Mouse (Mus musculus): ENCODE measurements at regions not wholly inside any gene's neighbourhood (a gene's known extent, or its start where the extent isn't known, plus 50 kb on each side); places are given as distances from the start of the nearest gene placed in this dataset.
A peak's percentile ranks its signal among the peaks of the same experiment; 100 is the strongest.
"Not testable (repeated sequence)": the region's sequence is repeated elsewhere in the genome, so short reads cannot be mapped to it uniquely, and the experiment has no call there.

DNA sequence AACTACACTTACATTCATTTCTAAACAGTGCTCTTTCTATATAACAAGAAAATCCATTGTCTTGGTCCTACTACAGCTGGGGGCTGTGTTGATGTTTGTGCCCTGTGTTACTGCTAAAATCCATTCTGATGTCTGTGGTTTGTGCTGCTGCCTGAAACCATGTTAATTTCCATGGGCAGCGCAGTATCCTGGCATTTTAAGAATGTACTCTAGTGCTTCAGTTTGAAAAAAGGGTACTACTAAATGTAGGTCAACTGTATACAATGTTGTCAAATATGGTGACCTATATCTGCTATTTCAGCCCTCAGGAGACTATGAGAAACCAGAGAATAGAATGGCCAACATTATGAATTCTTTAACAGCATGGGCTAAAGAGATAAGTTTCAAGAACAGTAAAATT lies 1052.2 kb downstream of the Hace1 start:
- ATAC-seq (ENCODE audit: insufficient read depth, low FRiP score), result no peak
- no peak overlapping the region for H3K27ac ChIP-seq (ENCODE audit: low read length)
- H3K4me3 ChIP-seq (replicated peaks; ENCODE audit: low read length), result no peak overlapping the region
- H3K27me3 ChIP-seq (ENCODE audit: control insufficient read depth, insufficient read depth, low read length), result no peaks in the 10 kb centered on the region
- H3K4me2 ChIP-seq (ENCODE audit: low read depth, low read length), result no peak overlapping the region
- 86% methylated on average over 1 of the region's 1 CpGs for WGBS
- no peaks in the 10 kb centered on the region for H3K4me1 ChIP-seq (ENCODE audit: control insufficient read depth, insufficient read depth, low read length)
- H3K9ac ChIP-seq (ENCODE audit: low read length), result no peak overlapping the region
- H3K36me3 ChIP-seq (ENCODE audit: control insufficient read depth, insufficient read depth, low read length), result no peaks in the 10 kb centered on the region
- no peaks in the 10 kb centered on the region for H3K9me3 ChIP-seq (replicated peaks; ENCODE audit: control insufficient read depth, low read length)

DNA sequence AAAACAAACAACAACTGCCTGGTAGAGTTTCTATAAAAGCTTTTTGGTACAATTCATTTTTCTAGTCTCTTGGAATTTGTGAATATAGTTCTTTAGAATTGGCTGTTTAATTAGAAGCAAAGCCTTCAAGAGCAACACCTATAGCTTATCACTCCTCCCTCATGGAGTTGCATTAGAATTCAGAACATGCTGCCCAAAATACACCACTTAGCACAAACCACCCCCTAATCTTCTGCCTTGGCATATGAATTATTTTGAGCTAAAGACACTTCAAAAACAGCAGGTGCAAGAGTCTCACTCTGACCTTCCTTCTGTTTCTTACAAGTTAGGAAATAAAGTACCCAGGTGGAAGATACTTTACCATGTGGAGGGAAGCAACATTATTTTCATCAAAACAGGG lies 1085.4 kb downstream of the Hace1 start:
- Histone ChIP-seq H3K36me3 (ENCODE audit: control insufficient read depth, insufficient read depth, low read length) (no peaks in the 10 kb centered on the region), H3K9ac (ENCODE audit: low read length) (no peak overlapping the region), H3K9me3 (replicated peaks; ENCODE audit: control insufficient read depth, low read length) (no peaks in the 10 kb centered on the region), H3K4me2 (ENCODE audit: low read depth, low read length) (no peak overlapping the region), H3K27me3 (ENCODE audit: control insufficient read depth, insufficient read depth, low read length) (no peaks in the 10 kb centered on the region), H3K4me1 (ENCODE audit: control insufficient read depth, insufficient read depth, low read length) (no peaks in the 10 kb centered on the region), H3K27ac (ENCODE audit: low read length) (no peak overlapping the region), H3K4me3 (replicated peaks; ENCODE audit: low read length) (no peak overlapping the region)
- no peak for ATAC-seq (ENCODE audit: insufficient read depth, low FRiP score)

GRCm38 (mm10) chr10:46689823-46690372 lies 1112.3 kb downstream of the Hace1 start:
- H3K4me2 ChIP-seq (ENCODE audit: low read depth, low read length); ATAC-seq (ENCODE audit: insufficient read depth, low FRiP score); H3K9ac ChIP-seq (ENCODE audit: low read length); H3K27ac ChIP-seq (ENCODE audit: low read length); H3K9me3 ChIP-seq (replicated peaks; ENCODE audit: control insufficient read depth, low read length); H3K36me3 ChIP-seq (ENCODE audit: control insufficient read depth, insufficient read depth, low read length); H3K4me1 ChIP-seq (ENCODE audit: control insufficient read depth, insufficient read depth, low read length); H3K4me3 ChIP-seq (replicated peaks; ENCODE audit: low read length); H3K27me3 ChIP-seq (ENCODE audit: control insufficient read depth, insufficient read depth, low read length): not testable (repeated sequence)
- WGBS, result 98% methylated on average over 1 of the region's 1 CpGs

GRCm38 (mm10) chr10:46692661-46693060 lies 1115.0 kb downstream of the Hace1 start:
- H3K27ac ChIP-seq (ENCODE audit: low read length), result no peak overlapping the region
- ATAC-seq (ENCODE audit: insufficient read depth, low FRiP score), result no peak
- H3K36me3 ChIP-seq (ENCODE audit: control insufficient read depth, insufficient read depth, low read length), result no peaks in the 10 kb centered on the region
- no peak overlapping the region for H3K4me3 ChIP-seq (replicated peaks; ENCODE audit: low read length)
- H3K4me1 ChIP-seq (ENCODE audit: control insufficient read depth, insufficient read depth, low read length), result no peaks in the 10 kb centered on the region
- no peak overlapping the region for H3K9ac ChIP-seq (ENCODE audit: low read length)
- no peaks in the 10 kb centered on the region for H3K27me3 ChIP-seq (ENCODE audit: control insufficient read depth, insufficient read depth, low read length)
- no peak overlapping the region for H3K4me2 ChIP-seq (ENCODE audit: low read depth, low read length)
- WGBS, result 77% methylated on average over 3 of the region's 3 CpGs
- H3K9me3 ChIP-seq (replicated peaks; ENCODE audit: control insufficient read depth, low read length), result no peaks in the 10 kb centered on the region

DNA sequence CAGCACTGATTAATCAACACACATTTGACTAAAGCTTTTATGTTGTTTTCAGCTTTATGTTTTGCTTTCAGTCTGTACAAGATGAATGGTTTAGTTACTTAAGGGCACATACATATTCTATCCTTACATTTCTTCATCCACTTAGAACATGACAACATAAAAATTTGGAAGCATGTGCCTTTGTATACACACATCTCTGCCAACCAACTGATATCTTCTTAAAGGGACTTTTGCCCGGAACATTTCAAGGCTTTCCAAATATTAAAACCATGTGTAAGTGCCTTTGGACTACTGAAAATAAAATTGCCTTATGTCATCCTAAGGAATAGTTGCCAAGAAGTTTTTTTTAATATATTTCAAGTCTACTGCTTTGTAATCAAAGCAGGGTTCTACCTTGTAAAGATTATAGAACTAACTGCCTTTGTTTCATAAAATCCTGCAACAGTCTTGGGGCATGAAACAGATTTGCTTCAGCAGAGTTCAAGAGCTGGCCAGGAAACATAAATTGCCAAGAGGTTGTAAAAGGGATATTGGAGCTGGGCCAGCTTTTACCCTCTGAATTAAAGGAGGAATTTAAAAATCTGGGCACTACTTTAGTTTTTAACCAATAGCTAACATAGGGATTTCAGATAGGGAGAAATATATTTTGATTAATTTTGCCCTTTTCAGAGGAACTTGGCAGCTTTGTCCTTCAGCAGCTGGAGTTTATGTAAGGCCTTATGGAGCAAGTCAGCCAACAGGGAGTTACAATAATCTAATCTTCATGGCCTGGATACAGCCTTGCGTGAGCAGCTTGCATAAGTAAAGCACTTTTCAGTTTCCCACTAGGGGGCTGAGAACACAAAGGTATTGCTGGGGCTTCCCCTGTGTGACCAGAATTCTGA lies 1120.0 kb downstream of the Hace1 start:
- Histone ChIP-seq H3K36me3 (ENCODE audit: control insufficient read depth, insufficient read depth, low read length) (no peaks in the 10 kb centered on the region), H3K9ac (ENCODE audit: low read length) (no peak overlapping the region), H3K4me2 (ENCODE audit: low read depth, low read length) (no peak overlapping the region), H3K27ac (ENCODE audit: low read length) (no peak overlapping the region), H3K27me3 (ENCODE audit: control insufficient read depth, insufficient read depth, low read length) (no peaks in the 10 kb centered on the region), H3K4me1 (ENCODE audit: control insufficient read depth, insufficient read depth, low read length) (no peaks in the 10 kb centered on the region), H3K9me3 (replicated peaks; ENCODE audit: control insufficient read depth, low read length) (no peaks in the 10 kb centered on the region), H3K4me3 (replicated peaks; ENCODE audit: low read length) (no peak overlapping the region)
- peak; percentile 73; the same call in 1 of the 2 replicates for ATAC-seq (ENCODE audit: insufficient read depth, low FRiP score)
- WGBS, result 35% methylated on average over 2 of the region's 2 CpGs

DNA sequence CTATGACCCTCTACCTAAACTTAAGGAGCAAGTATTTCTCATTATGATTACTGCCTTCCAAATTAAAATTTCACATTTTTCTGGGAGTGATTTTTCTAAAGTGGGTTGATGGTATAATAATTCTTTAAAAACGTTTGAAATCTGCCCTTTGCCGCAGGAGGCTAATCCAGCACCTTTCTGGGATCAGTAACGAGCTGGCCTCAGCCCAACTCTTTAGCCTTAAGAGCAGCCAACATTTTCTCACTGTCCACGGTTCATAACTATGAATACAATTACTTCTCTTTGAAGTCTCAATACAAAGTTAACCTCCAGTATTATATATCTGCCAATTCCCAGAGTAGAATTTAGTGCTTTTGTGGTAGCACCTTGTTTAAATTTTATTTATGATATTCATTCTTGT lies 1123.6 kb downstream of the Hace1 start:
- H3K9me3 ChIP-seq (replicated peaks; ENCODE audit: control insufficient read depth, low read length), result no peaks in the 10 kb centered on the region
- ATAC-seq (ENCODE audit: insufficient read depth, low FRiP score), result no peak
- 55% methylated on average over 4 of the region's 4 CpGs for WGBS

DNA sequence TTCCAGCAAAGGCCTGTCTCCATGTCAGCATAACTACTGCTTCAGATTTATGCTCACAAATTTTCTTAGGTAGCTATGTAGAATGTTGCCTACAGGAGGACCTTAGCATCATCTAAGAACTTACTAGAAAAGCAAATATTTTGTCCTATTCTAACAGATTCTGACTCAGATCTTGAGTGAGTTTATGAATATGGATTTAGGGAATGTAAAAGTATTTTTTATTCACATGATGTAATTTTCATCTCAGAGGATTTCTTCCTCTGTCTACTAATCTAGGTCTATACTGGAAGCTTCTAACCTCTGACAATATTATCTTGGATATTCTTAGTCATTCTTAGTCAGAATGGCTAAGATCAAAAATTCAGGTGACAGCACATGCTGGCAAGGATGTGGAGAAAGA lies 1130.4 kb downstream of the Hace1 start:
- not testable (repeated sequence) for H3K27ac ChIP-seq (ENCODE audit: low read length); H3K9me3 ChIP-seq (replicated peaks; ENCODE audit: control insufficient read depth, low read length); H3K27me3 ChIP-seq (ENCODE audit: control insufficient read depth, insufficient read depth, low read length); ATAC-seq (ENCODE audit: insufficient read depth, low FRiP score); H3K4me3 ChIP-seq (replicated peaks; ENCODE audit: low read length); H3K9ac ChIP-seq (ENCODE audit: low read length); H3K36me3 ChIP-seq (ENCODE audit: control insufficient read depth, insufficient read depth, low read length); H3K4me1 ChIP-seq (ENCODE audit: control insufficient read depth, insufficient read depth, low read length); H3K4me2 ChIP-seq (ENCODE audit: low read depth, low read length)

More for the DNA sequence above, 1123.6 kb downstream of the Hace1 start:
- no peak overlapping the region for H3K9ac ChIP-seq (ENCODE audit: low read length)
- no peak overlapping the region for H3K4me2 ChIP-seq (ENCODE audit: low read depth, low read length)
- H3K27ac ChIP-seq (ENCODE audit: low read length), result no peak overlapping the region
- no peak overlapping the region for H3K4me3 ChIP-seq (replicated peaks; ENCODE audit: low read length)
- no peaks in the 10 kb centered on the region for H3K36me3 ChIP-seq (ENCODE audit: control insufficient read depth, insufficient read depth, low read length)
- no peaks in the 10 kb centered on the region for H3K4me1 ChIP-seq (ENCODE audit: control insufficient read depth, insufficient read depth, low read length)
- no peaks in the 10 kb centered on the region for H3K27me3 ChIP-seq (ENCODE audit: control insufficient read depth, insufficient read depth, low read length)

- Histone ChIP-seq H3K4me2 (ENCODE audit: low read depth, low read length) (no peak overlapping the region), H3K9ac (ENCODE audit: low read length) (no peak overlapping the region), H3K27ac (ENCODE audit: low read length) (no peak overlapping the region), H3K36me3 (ENCODE audit: control insufficient read depth, insufficient read depth, low read length) (no peaks in the 10 kb centered on the region), H3K9me3 (replicated peaks; ENCODE audit: control insufficient read depth, low read length) (no peaks in the 10 kb centered on the region), H3K4me1 (ENCODE audit: control insufficient read depth, insufficient read depth, low read length) (no peaks in the 10 kb centered on the region), H3K27me3 (ENCODE audit: control insufficient read depth, insufficient read depth, low read length) (no peaks in the 10 kb centered on the region), H3K4me3 (replicated peaks; ENCODE audit: low read length) (no peak overlapping the region)
- ATAC-seq (ENCODE audit: insufficient read depth, low FRiP score), result no peak
Observed at GRCm38 (mm10) chr10:46712690-46713089, 1135.1 kb downstream of the Hace1 start.

DNA sequence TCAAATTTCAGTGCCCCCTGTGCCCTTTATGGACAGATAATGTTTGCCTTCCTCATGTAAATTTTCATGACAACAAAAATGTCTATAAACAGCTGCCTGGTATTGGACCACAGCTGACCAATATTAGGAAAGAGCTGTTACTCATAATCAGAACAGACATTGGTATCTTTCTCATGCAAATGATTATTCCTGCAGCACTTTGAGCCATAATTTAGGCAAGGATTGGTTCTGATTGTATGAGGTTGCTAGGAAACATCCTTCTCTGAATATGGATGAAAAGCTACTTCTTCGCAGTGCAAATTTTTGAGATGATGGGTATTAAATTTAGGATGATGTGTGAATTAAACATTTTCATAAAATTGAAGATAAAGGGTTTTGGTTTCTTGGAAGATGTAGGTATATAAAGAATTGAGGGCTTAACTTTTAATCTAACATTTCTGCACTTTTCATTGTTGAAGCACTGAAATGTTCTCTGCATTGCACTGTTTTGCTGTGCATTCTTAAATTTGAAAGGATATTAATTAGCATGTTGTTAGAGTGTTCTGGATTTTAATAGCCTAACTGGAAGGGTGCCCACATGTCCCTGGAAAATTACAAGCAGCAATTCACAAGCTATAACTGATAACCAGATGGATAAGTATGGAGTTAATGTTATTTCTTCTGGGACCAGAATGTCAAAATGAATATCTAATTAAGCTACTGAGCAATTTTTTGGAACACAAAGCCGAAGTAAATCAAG lies 1140.9 kb downstream of the Hace1 start:
- 71% methylated on average over 2 of the region's 2 CpGs for WGBS
- Histone ChIP-seq H3K9ac (ENCODE audit: low read length) (no peak overlapping the region), H3K27ac (ENCODE audit: low read length) (no peak overlapping the region), H3K9me3 (replicated peaks; ENCODE audit: control insufficient read depth, low read length) (no peaks in the 10 kb centered on the region), H3K36me3 (ENCODE audit: control insufficient read depth, insufficient read depth, low read length) (no peaks in the 10 kb centered on the region), H3K4me3 (replicated peaks; ENCODE audit: low read length) (no peak overlapping the region), H3K4me2 (ENCODE audit: low read depth, low read length) (no peak overlapping the region), H3K27me3 (ENCODE audit: control insufficient read depth, insufficient read depth, low read length) (no peaks in the 10 kb centered on the region), H3K4me1 (ENCODE audit: control insufficient read depth, insufficient read depth, low read length) (no peaks in the 10 kb centered on the region)
- ATAC-seq (ENCODE audit: insufficient read depth, low FRiP score), result no peak
